Mouse (Mus musculus) adrenal gland, adult 10 weeks (tissue): ENCODE results near the gene Spg21. TPM values are rescaled to one million over a fixed set of nuclear protein-coding genes. Genes with fewer than 3 reads are reported as not detected.

Source experiments
- polyA plus RNA-seq: library from polyadenylated mRNA; stranded (reverse); fragments of 350-450 nt; fragmentation: Illumina TruSeq; extraction: RNeasy Lipid Tissue Mini Kit (QIAGEN cat#74804); gene quantifications from one replicate; pipeline ENCODE4 v1.2.3, GENCODE M21; 2014; ENCODE audit warnings: low read depth, low replicate concordance

Gene Spg21
- polyA plus RNA-seq = 137 TPM

GRCm38 (mm10) chr9:65460732-65461442, at the start of gene Spg21:
Gene Spg21, plus strand, starts transcription at chr9:65460947.

GRCm38 (mm10) chr9:65422760-65423501, 37.8 kb upstream of the Spg21 start, which contains the start of gene Slc51b:
Gene Slc51b, minus strand, starts transcription at chr9:65422955.

GRCm38 (mm10) chr9:65435671-65436301, 25.0 kb upstream of the Spg21 start, which contains the start of gene Mtfmt:
Gene Mtfmt, plus strand, starts transcription at chr9:65435782.

GRCm38 (mm10) chr9:65519807-65520504, 59.2 kb downstream of the Spg21 start, which contains the start of gene Ankdd1a:
Gene Ankdd1a, minus strand, starts transcription at chr9:65520193.

Other genes with a start within 250 kb of the Spg21 start
- gene Cilp, start 195.8 kb upstream of the Spg21 start, polyA plus RNA-seq = 2.6 TPM
- 179 TPM for gene Clpx, start 166.7 kb upstream of the Spg21 start, polyA plus RNA-seq
- gene Pdcd7, start 114.8 kb upstream of the Spg21 start, polyA plus RNA-seq = 10.5 TPM
- gene Ubap1l, start 99.9 kb upstream of the Spg21 start, polyA plus RNA-seq = 1.2 TPM
- 0.29 TPM for gene Kbtbd13, start 69.3 kb upstream of the Spg21 start, polyA plus RNA-seq
- gene Rasl12, start 62.4 kb upstream of the Spg21 start, polyA plus RNA-seq = 3.7 TPM
- gene Slc51b, start 38.0 kb upstream of the Spg21 start, polyA plus RNA-seq = not detected
- gene Mtfmt, start 25.2 kb upstream of the Spg21 start, polyA plus RNA-seq = 13.8 TPM
- gene Ankdd1a, start 59.2 kb downstream of the Spg21 start, polyA plus RNA-seq = not detected
- 5.0 TPM for gene Plekho2, start 119.1 kb downstream of the Spg21 start, polyA plus RNA-seq
- gene Pif1, start 126.2 kb downstream of the Spg21 start, polyA plus RNA-seq = not detected
- 25.7 TPM for gene Rbpms2, start 168.7 kb downstream of the Spg21 start, polyA plus RNA-seq
- 79.7 TPM for gene Oaz2, start 207.1 kb downstream of the Spg21 start, polyA plus RNA-seq